Mouse (Mus musculus) induced T-regulatory cell, adult 2 months (primary cell): ENCODE measurements around the gene B3galt5.

Source experiments
- DNase-seq: peaks from one replicate; pipeline ENCODE4 v3.0.0-alpha.2; 2012; ENCODE audit warnings: low read depth

The B3galt5 gene

DNA sequence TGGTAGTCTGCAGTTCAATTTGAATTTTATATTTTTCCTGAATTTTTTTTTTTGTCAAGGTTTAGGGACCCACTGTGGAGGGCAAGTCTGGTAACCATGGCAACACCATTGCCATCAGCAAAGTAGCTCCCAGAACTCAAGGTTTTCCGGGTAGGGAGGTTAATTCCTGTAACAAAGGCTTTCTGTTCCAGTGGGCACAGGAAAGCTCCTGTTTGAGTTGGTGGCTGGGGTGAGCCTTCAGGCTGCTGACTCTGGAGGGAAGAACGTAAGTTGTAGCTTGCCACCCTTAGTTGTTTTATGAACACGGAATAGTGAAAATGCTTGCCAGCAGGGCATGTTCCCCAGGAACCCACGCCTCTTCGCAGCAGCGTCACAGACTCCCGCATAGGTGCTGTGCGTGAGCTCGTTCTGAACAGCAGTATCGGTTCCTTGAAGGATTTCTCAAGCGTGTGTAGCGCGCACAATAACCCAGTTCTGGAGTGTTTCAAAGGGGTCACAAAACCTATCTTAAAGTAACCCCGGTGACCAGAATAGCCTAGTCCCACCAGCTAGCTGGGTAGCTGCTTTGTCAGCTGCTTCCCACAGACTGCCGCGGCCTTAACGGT, at the start of gene B3galt5:
Gene B3galt5, plus strand, starts transcription at position 436 of the 605 bp plus-strand sequence.
- DNase-seq: no peak

DNA sequence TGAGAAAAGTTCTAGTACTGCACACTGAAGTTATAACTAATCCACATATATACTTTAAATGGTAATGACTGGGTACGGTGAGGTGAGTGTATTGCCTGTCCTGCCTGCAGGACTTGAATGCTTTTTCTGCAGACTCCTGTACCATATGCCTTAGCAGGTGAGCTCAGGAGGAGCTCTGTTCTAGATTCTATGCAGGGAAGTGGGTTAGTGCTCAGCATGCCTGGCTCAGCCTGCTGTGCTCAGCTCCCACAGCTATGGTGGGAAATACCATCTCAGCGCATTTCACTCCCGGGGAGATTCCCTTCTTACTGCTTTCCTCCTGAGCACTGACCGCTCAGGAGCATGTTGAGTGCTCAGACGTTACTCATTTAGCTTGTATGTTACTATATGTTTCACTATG, 48.0 kb upstream of the B3galt5 start:
- DNase-seq: no peak

DNA sequence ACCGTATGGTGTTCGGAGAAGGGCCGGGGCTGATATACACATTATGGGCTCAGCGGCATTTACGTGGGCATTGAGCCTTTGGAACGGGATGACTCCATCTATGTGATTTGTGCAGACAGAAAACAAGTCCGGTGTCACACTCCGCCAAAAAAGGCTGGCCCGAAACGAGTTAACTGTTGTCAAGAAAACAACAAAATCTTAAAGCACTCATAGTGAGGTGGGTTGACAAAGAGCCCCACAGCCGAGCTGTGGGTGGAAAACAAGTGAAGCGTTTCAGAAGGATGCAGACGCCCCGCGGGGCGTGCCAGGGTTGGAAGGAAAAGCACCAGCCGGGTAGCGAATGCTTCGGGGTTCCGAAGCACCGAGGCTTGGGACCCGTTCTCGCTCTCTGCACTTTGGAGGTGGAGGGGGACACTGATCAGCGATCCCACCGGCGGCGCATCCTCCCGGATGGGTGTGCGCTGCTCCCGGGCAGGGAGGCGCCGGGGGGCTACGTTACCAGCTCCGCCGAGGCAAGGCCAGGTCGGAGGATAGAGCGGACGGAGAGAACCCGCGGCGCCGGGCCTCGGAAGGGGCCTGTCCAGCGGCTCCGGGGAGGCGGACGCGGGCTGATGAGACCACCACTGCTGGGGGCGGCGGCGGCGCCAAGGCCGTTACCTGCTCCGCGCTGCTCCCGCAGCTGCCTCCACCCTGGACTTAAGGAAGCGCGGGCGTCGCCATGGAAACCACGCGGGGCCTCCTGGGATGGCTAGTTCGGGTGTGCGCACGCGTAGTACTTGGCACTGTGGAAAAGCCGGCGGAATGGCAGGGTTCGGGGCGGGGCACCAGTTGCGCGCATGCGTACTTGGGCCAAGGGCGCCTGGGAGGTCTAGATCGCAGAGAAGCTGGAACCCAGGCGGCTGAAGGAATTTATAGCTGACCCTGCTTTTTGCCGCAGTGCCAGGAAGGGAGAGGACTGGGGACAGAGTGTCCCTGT, 43.8 kb upstream of the B3galt5 start, which contains the start of gene Lca5l:
Gene Lca5l, minus strand, starts transcription at position 741 of the 976 bp plus-strand sequence.
- peak; percentile 97 for DNase-seq

DNA sequence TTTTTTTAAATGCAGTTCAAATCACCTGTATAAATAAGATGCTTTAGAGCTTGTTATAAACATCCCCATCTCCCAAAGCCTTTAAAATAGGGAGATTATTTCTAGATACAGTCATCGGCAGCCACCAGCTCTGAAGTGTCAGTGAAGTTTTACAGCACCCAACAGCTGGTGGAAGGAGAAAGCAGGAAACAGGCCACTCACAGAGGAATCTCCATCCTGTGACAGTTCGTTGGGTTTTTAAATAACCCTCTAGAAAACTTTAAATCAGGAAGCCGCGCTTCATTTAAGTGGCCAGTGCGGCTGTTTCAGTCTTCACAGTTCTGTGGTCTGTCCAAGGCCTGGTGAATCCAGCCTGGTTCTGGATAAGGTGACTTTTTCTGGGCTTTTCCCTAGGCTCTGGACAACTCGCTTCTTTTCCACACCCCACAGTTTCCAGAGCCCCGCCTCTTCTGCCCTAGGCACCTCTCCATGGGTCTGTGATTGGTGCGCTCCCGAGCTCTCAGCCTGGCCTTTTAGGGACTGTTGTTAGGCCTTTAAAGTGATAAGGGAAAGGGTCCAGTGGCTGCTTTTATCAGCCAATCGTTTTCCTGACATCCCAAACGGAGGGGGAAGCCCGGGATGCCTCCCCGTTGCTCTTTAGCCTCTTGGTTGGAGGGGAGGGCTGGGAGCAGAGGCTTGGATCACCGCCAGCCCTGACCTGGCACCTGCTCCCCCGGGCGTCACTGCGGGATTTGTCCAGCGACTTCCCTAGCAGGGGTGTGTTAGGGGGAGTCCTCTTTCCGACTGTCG, 35.5 kb upstream of the B3galt5 start, which contains the start of gene Sh3bgr:
Gene Sh3bgr, plus strand, starts transcription at position 538 of the 789 bp plus-strand sequence.
- no peak for DNase-seq

DNA sequence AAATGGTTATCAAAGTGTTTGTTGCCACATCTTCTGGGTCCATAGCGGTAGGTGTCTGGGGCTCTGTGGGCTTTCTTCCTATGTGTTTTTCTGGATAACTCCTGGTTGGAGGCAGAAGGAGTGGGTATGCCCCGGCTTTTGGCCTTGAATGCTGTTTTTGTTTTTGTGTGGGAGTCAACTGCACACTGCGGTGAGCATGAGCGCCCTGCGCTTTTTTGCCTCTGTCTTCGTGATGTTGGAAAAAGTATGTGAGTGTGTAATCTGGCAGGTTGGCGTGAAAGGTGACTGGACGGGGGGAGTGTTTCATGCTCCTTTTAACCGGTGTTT, 34.9 kb upstream of the B3galt5 start:
- DNase-seq: no peak

DNA sequence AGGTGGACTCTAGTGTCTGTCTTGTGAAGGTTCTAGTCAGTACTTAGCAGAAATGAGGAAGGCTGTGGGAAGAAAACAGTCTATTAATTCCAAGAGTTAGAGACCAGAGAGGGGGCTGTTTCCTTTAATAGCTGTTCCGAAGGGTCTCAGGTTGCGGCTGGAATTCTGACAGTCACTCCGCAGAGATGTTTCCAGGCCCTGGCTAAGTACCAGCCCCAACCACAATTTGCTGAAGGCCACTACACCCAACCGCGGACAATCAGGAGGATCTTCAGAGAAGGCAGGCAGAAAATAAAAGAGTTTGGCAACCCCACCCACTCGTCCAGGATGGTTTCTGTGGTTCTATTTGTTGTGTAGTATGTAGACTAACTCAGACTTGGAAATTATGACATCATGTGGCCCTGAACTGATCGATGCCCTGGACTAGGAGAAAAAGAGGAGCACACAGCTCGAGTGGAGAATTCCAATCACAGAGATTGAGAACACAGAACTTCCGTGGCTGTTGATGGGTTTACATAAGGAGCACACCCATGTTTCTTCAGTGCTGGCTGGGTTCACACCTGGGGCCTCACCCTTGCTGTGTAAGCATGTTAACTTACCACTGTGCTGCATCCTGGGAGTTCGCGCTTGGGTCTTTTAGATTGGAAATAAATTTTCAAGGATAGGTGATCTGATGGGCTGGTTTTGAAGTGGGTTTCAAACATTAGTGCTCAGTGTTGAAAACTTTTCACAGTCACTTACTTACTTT, 33.9 kb upstream of the B3galt5 start:
- no peak for DNase-seq

DNA sequence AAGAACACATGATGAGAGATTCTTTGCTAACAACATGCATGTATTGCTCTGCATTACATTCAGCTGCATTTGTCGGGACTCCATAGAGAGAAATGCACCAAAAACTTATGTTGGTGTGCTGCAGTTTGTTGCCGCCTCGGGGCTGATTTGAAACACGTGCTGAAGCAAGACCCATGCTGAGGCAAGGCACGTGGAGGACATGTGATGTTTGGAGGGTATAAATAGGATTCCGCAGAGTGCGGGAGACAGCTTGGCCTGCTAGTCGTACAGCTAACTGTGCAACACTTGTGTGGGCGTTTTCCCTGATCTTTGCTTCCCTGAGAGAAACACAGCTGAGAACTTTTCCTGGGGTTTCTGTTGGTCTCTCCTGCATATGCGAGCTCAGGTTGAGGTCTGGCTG, 25.8 kb upstream of the B3galt5 start:
- no peak for DNase-seq

DNA sequence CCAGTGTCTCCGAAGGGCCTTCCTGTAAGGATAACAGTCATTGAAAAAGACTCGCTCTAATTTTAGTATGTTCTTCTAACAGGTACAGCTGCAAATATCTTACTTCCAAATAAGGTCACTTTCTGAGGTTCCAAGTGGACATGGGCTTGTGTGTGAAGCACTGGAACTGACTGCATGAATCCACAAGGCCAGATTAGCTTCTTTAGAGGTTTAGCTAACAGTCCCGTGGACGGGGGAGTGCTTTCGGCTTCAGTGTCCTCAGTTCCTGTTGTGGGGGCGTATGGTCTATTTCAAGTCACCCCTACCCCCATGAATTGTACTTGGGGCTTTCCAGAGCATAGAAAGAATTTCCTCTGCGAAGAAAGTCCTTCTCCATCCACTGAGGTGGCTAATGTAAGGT, 24.7 kb upstream of the B3galt5 start:
- no peak for DNase-seq

DNA sequence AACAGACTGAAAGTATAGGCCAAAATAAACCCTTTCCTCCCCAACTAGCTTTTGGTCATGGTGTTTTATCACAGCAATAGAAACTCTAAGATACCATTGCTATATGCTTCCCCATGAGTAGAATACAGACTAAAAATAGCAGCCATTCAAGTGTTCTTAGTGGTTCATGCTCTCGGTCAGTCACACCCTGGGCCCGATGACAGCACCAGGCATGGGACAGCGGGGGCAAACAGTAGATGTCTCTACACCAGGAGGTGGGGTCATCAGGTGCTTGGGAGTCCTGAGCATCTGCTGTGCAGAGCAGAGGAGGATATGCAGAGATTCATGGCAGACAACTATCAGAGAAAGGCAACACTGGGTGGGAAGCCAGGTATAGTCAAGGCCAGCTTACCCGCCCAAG, 22.6 kb upstream of the B3galt5 start:
- no peak for DNase-seq

DNA sequence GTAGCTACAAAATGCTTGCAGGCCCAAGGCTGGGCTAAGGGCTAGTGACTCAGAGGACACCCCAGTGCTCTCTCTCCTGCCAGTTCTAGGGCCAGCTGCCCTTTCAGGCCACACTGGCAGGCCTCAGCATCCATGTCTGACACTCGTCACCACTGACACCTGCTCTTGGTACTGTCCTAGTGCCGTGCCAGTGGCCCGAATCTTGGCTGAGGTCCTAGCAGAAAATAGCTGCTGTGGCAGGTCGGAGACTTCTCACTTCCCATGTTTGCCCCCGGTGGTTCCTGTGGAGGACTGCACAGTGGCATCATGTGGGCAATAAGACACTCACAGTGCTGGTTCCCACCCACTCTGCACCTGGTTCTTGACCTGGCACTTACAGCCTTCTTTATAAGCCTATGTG, 14.1 kb upstream of the B3galt5 start:
- DNase-seq: no peak

DNA sequence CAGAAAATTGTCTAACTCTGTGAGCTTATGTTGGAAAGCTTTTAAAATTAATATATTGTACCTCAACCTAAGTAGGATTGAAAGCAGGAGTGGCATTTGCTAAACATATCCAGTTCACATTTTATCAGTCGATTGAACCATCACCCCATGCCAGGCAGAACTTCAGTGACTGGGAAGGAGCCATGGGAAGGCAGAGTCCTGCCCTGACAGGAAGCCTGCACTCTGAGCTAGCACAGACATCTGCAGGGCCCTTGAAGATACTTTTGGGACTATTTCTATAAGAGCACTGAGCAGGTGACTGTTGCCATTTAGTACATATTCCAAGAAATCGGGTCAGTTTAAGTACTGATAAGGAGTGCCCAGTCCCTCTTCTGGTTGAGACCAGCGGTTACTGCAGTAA, 13.6 kb upstream of the B3galt5 start:
- DNase-seq: no peak

DNA sequence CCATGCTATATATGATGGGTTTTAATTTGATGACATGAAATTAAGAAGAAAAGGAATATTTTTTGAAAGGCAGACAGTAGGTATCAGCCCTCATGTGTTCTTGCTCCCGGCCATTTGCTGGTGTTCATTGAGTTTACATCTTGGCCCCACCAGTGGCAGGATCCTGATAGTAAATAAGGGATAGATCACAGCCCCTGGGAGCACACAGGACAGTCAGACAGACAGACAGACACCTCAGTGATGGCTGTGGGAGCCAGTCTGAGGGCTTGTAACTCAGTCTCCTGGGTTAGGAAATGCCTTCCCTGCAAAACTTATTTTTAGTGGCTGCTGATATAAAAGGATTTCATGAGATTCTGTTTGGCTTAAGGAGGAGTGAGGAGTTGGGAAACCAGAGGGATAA, 13.1 kb upstream of the B3galt5 start:
- DNase-seq: no peak

DNA sequence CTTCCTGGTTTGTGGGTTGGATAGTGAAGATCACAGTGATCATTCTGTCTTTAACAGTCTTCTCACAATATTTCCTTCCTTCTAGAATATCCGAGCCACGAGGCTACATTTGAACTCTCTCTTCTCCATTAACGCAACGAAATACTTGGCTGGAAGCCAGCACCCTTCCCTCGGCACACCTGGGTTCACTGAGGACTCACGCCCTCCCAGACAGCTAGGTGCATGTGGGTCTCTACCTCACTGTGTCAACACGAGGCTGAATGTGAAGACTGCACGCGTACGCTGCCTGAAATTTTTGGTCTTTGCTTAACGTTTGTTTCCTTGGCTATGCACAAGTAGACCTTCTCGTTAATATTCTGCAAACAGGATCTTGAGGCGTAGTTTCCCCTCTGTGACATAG, 7.2 kb upstream of the B3galt5 start:
- DNase-seq: no peak

DNA sequence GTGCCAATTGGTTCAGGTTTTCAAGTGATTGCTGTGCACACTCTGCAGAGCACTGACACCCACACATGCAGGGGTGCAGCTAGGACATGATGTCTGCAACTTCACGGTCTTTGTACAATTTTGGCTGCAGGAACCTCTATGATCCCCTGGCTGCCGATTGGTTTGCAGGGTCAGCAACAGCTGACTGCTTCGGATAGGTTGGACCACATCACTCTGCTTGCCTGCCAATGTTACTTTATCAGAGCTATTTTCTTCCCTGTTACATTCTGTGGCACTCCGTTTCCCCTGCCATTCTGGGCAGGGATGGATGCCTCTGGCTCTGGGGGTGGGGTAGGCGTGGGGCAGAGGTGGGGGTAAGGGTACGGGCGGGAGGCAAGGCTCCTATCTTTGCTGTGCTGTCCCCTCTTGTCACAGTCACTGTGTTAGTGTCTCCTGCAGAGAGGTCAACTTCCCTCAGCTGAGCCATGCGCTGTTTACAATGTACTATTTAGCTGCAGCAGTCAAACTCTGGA, 6.5 kb upstream of the B3galt5 start:
- DNase-seq: no peak

DNA sequence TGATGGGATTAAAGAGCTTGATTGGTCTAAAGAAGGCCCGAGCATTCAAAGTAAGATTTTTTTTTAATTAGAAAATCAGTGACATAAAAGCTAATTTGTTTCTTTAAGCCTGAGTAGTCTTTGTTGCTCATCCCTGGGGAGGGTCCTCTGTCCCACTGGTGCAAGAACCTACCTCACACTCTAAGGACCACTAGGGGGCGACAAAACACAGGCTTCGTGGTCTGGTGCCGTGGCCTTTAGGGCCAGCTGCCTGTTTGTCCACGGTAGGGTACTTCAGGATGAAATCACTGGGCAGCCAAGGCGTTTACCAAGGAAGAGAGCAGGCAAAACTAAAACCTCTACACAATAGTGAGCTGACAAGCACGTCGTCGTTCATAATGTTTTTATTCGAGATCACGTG, 5.2 kb upstream of the B3galt5 start:
- DNase-seq: peak; percentile 82

DNA sequence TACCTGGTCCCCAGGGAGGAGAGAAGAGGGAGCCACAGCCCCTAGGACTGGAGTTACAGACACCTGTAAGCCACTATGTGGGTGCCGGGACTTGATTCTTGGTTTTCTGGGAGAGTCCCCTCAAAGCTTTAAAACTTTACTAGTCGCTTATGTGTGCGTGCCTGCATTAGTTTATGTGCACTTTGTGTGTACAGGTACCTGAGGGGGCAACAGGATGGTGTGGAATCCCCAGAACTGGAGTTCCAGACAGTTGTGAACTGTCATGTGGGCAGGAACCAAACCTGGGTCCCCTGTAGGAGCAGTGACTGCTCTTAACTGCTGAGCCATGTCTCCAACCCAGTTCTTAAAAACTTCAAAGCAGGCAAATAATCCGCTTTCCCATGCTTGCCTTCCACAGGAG, 4.3 kb upstream of the B3galt5 start:
- DNase-seq: no peak

DNA sequence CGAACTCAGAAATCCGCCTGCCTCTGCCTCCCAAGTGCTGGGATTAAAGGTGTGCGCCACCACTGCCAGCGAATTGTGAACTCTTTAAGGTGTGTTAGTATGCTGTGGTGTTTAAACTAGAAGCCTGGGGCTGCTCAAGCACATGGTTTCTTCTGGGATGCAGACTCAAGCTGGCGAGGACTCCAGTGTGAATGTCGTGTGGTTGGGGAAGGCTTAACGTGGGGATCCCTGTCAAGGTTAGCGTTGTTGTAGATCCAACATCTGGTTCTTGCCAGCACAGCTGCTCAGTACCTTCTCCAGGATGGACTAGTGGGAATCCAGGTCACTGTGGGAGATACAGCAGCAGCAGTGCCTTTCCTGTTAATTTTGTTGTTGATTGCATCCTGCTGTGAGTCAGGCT, 3.6 kb upstream of the B3galt5 start:
- no peak for DNase-seq

DNA sequence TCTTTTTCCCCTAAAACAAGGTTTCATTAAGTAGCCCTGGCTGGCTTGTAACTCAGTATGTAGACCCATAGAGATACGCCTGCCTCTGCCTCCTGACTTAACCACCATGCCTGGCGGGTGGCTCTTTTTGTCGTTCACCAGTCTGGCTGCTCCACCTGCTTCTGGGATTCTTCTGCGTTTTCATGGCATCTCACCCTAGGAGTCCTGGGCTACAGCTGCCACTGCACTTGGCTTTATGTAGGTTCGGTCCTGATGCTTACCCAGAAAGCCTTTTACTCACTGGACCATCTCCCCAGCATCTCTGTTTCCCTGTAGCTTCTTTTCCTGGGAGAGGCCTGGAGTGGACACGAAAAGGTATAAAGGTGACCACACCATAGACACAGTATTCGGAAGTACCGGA, 1.6 kb upstream of the B3galt5 start:
- no peak for DNase-seq

DNA sequence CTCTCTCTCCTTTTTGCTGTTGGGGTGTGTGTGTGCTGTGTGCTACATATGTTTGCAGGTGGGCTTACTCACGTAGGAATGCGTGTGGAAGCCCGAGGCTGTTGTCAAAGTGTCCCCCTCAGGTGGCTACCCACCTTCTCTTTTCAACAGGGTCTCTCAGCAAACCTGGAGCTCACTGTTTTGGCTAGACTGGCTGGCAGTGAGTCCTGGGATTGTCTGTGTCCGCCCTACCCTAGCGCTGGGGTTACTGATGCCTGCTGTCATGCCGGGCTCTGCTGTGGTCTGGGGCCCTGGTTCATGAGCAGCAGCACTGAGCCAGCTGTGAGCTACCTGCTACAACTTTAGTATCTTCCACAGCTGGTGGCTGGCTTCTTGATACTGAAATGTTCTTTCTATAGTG, 8.9 kb downstream of the B3galt5 start:
- DNase-seq: no peak

DNA sequence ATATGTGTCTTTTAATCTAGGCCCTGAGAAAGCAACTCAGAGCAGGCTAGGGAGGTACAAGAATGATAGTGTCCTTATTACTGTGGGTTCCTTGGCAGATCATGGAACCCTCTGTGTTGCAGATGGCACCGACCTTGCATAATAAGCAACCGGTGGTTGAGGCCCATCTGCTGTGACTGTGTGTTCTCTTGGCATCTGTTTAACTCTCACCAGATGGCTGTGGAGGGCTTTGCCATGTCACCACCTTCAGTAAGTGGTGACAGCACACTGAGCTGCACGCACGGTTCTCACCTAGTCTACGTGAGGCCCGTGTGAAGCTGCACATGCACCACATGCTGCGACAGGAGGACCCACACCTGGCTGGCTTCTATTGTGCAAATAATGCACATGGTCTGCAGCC, 14.0 kb downstream of the B3galt5 start:
- no peak for DNase-seq

DNA sequence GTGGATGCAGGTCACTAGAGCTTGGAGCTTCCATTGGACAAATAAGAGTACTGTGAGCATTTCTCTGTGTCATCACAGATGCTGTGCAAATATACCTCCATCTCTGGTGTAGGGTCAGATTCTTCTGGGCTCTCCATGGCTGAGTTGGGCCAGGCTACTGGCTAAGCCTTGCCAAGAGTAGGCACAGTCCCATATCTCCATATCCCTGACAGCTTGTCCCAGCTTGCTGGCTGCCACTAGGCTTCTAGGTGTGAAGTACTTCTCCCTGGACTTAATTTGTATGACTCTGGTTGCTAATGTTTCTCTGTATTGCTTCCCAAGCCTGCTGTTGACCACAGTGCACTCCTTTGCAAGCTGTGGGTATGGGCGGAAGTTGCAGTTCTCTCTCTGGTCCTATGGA, 16.5 kb downstream of the B3galt5 start:
- no peak for DNase-seq

DNA sequence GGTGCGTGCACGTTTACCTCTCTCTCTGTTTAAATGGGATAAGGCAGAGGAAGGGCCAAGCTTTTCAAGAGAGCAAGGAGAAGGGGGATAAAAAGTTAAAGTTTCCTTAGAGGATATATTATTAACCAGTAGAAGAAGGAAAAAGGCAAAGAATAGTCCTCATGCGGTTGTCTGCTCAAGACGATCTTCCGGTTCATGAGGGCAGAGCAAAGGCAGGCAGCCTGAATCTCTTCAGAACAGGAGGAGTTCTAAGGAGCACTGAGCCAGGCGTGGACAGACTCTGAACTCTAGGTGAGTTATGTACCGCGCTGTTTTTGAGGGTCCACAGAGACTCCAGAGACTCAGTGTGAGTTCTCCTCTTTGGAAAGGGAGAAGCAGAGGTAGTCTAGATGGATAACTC, 22.8 kb downstream of the B3galt5 start:
- DNase-seq: no peak
